In genomic region chr11:113682897-113683626, GRCm38 (mm10) we compare ENCODE assay signal across 8 mouse cellular contexts. TPM values are rescaled to one million over a fixed set of nuclear protein-coding genes. Genes with fewer than 3 reads are reported as not detected.
DNase-seq lines count a peak whose midpoint lies in the region; ATAC-seq and TF ChIP-seq lines count a peak whose summit lies in the region.

No protein-coding gene starts in this region.

- POLR2A ChIA-PET in Patski (lab: Charles Lee) = no interaction called here

- no peak for TF ChIP-seq CTCF in Patski (IDR thresholded peaks at IDR 0.05)

- no peaks in the 10 kb centered on the region for H3K27me3 ChIP-seq in Patski
- H3K27me3 ChIP-seq in neural tube, embryonic 13.5 days = no peaks in the 10 kb centered on the region

- H3K4me3 ChIP-seq in neural tube, embryonic 13.5 days = peak overlapping the region; percentile 88

- peak overlapping the region; percentile 89 for H3K4me2 ChIP-seq in neural tube, embryonic 13.5 days

- H3K9ac ChIP-seq in neural tube, embryonic 13.5 days = peak overlapping the region; percentile 85

- WGBS in neural tube, embryonic 13.5 days = 3% methylated on average over 38 of the region's 38 CpGs

- in situ Hi-C loops in Patski (cut with MboI; ENCODE audit: low pct_unique_long_range_greater_than_20kb) = no loop called here

- CTCF ChIA-PET in Patski (lab: Charles Lee) = no interaction called here

- peaks cover 5% of the 10 kb centered on the region for H3K36me3 ChIP-seq in neural tube, embryonic 13.5 days

- peak; percentile 41 for ATAC-seq in Patski
- ATAC-seq in neural tube, embryonic 13.5 days (ENCODE audit: low read depth) = peak; percentile 29

- peak overlapping the region; percentile 96 for H3K27ac ChIP-seq in neural tube, embryonic 13.5 days (replicated peaks)

- peaks cover 58% of the 10 kb centered on the region for H3K4me1 ChIP-seq in neural tube, embryonic 13.5 days (replicated peaks)

- DNase-seq in 3134 (ENCODE audit: extremely low read depth, insufficient read length, low spot score) (peak; percentile 71), Patski (ENCODE audit: low read depth, low spot score) (no peak)
- peak; percentile 78 for DNase-seq in embryo, embryonic 11 days
- peak; percentile 42 to 50 for DNase-seq in heart, adult 18-20 months
- DNase-seq in kidney, adult 11 months = peak; percentile 58
- peak; percentile 48 to 58 for DNase-seq in lung, adult 18-20 months
- peak; percentile 73 for DNase-seq in testis, postnatal 14 days (ENCODE audit: low spot score)

- H3K9me3 ChIP-seq in neural tube, embryonic 13.5 days = no peaks in the 10 kb centered on the region

RNA-seq across cellular contexts. Expression of gene Fam104a, which starts 0.9 kb away (rescaled TPM):
- 46.0 TPM for polyA plus RNA-seq in Patski (2021)
- 10 to 100 TPM; 16.0 to 16.7 TPM for total RNA-seq in heart, adult 18-20 months (2021)
- 40.8 and 43.3 TPM in 2 replicates for polyA plus RNA-seq in neural tube, embryonic 13.5 days (2015; fragmentation: Nextera tagmentation; extraction: Ambion mirVana)

RNA-seq across cellular contexts. Expression of gene D11Wsu47e, which starts 1.1 kb away (rescaled TPM):
- polyA plus RNA-seq in Patski (2021) = 18.3 TPM
- 1 to 10 TPM; 7.0 to 7.8 TPM for total RNA-seq in heart, adult 18-20 months (2021)
- polyA plus RNA-seq in neural tube, embryonic 13.5 days (2015; fragmentation: Nextera tagmentation; extraction: Ambion mirVana) = 18.1 and 23.1 TPM in 2 replicates

RNA-seq across cellular contexts. Expression of gene Cpsf4l, which starts 26.8 kb away (rescaled TPM):
- polyA plus RNA-seq in Patski (2021) = 0.27 TPM
- total RNA-seq in heart, adult 18-20 months (2021) = not detected
- 0.36 and 0.85 TPM in 2 replicates for polyA plus RNA-seq in neural tube, embryonic 13.5 days (2015; fragmentation: Nextera tagmentation; extraction: Ambion mirVana)

RNA-seq across cellular contexts. Expression of gene Slc39a11, which starts 33.2 kb away (rescaled TPM):
- 22.4 TPM for polyA plus RNA-seq in Patski (2021)
- total RNA-seq in heart, adult 18-20 months (2021) = 1 to 10 TPM; 3.3 to 4.8 TPM
- polyA plus RNA-seq in neural tube, embryonic 13.5 days (2015; fragmentation: Nextera tagmentation; extraction: Ambion mirVana) = 21.0 and 26.8 TPM in 2 replicates

RNA-seq across cellular contexts. Expression of gene Cog1, which starts 34.1 kb away (rescaled TPM):
- polyA plus RNA-seq in Patski (2021) = 37.7 TPM
- total RNA-seq in heart, adult 18-20 months (2021) = 10 to 100 TPM; 17.3 to 19.8 TPM
- 33.9 and 36.8 TPM in 2 replicates for polyA plus RNA-seq in neural tube, embryonic 13.5 days (2015; fragmentation: Nextera tagmentation; extraction: Ambion mirVana)
